Mouse (Mus musculus): ENCODE measurements around the gene Cfap100. TPM values are rescaled to one million over a fixed set of nuclear protein-coding genes. Genes with fewer than 3 reads are reported as not detected.

Gene Cfap100
- polyA plus RNA-seq (2012; rRNA removed), result 2.3 and 5.4 TPM in 2 replicates

GRCm38 (mm10) chr6:90428380-90428974, at the start of gene Cfap100:
Cfap100 (minus strand) TSS chr6:90428797.

GRCm38 (mm10) chr6:90462181-90462706, 33.6 kb upstream of the Cfap100 start, which contains the start of gene Klf15:
Klf15 (plus strand) TSS chr6:90462576.

GRCm38 (mm10) chr6:90368976-90369724, 59.4 kb downstream of the Cfap100 start, which contains the start of gene Zxdc:
Zxdc (plus strand) TSS chr6:90369492.

Other genes starting within 250 kb of the Cfap100 start
- not detected in 2 replicates for gene V1ra8, start 226.0 kb downstream of the Cfap100 start, polyA plus RNA-seq (2012; rRNA removed)
- 0.05 TPM in 1 of 2 replicates, not detected in the other for gene Vmn1r53, start 204.4 kb downstream of the Cfap100 start, polyA plus RNA-seq (2012; rRNA removed)
- not detected in 2 replicates for gene Vmn1r54, start 182.5 kb downstream of the Cfap100 start, polyA plus RNA-seq (2012; rRNA removed)
- gene BC048671, start 127.6 kb downstream of the Cfap100 start, polyA plus RNA-seq (2012; rRNA removed), result not detected in 2 replicates
- gene Chst13, start 103.6 kb downstream of the Cfap100 start, polyA plus RNA-seq (2012; rRNA removed), result 0.45 and 0.82 TPM in 2 replicates
- gene Uroc1, start 95.5 kb downstream of the Cfap100 start, polyA plus RNA-seq (2012; rRNA removed), result 0.17 and 0.23 TPM in 2 replicates
- gene Zxdc, start 59.3 kb downstream of the Cfap100 start, polyA plus RNA-seq (2012; rRNA removed), result 8.5 and 12.2 TPM in 2 replicates
- gene Klf15, start 33.8 kb upstream of the Cfap100 start, polyA plus RNA-seq (2012; rRNA removed), result 2.2 and 3.1 TPM in 2 replicates
- 1.9 and 3.1 TPM in 2 replicates for gene Aldh1l1, start 57.6 kb upstream of the Cfap100 start, polyA plus RNA-seq (2012; rRNA removed)
- gene Slc41a3, start 175.9 kb upstream of the Cfap100 start, polyA plus RNA-seq (2012; rRNA removed), result 3.8 and 4.7 TPM in 2 replicates

Data from central nervous system, embryonic 11.5 days (tissue).